Mouse (Mus musculus): ENCODE data around the gene Slc22a15. TPM values are rescaled to one million over a fixed set of nuclear protein-coding genes. Genes with fewer than 3 reads are reported as not detected.
A peak's percentile ranks its signal among the peaks of the same experiment; 100 is the strongest.

The Slc22a15 gene
- total and polyA plus RNA-seq, 2 experiments from 2014 or later = 5.3 to 9.8 TPM

DNA sequence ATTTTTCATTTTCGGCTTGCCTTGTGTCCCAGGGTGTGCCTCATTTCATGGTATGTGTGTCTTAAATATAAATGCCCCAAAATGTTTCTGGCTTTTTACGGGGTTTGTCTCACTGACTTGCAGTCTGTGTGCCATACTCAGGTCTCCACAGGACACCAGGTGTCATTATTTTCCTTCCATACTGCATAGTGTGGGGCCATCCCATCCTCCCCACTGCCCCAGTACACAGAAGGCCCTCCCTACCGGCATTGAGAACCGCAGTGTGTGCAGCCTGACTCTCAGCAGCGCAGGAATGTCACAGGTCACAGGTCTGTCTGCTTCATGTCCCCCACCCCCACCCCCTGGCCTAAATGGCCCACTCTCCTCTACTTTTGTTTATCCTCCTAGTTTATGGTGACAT is 21.2 kb downstream of the Slc22a15 start:
- no peaks in the 10 kb centered on the region for H3K27me3 ChIP-seq (ENCODE audit: insufficient read depth, low read length)
- TF ChIP-seq CTCF (IDR thresholded peaks at IDR 0.05; ENCODE audit: low read depth) = no peak
- no peak overlapping the region for H3K4me3 ChIP-seq (ENCODE audit: low read depth, low read length)
- H3K4me1 ChIP-seq (ENCODE audit: insufficient read depth) = no peaks in the 10 kb centered on the region
- no peaks in the 10 kb centered on the region for H3K9me3 ChIP-seq (ENCODE audit: low read length)
- 86% methylated on average over 5 of the region's 5 CpGs for WGBS
- no peak overlapping the region for H3K9ac ChIP-seq
- H3K36me3 ChIP-seq (ENCODE audit: insufficient read depth) = no peaks in the 10 kb centered on the region
- H3K27ac ChIP-seq (ENCODE audit: low read depth, low read length) = no peak overlapping the region
- ATAC-seq = no peak
- no peak for DNase-seq
- no peak overlapping the region for H3K4me2 ChIP-seq (ENCODE audit: low read depth)

DNA sequence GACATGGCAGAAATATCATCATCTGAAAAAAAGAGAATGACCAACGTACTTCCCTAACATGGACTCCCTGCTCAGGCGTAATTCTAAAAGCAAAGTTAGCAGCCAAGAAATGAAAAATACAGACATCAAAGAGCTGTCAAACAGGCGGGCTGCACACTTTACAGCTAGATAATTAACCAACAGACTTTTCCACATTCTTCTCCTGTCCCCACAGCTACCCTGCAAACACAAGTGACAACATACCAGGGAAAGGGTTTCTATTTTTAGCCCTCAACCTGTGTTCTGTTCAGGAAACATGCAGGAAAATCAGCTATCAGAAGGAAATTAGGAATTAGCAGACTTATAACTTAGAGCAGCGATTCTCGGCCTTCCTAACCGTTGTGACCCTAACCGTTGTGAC is 21.9 kb downstream of the Slc22a15 start:
- Histone ChIP-seq H3K36me3 (ENCODE audit: insufficient read depth) (no peaks in the 10 kb centered on the region; the same call in 1 of the 2 replicates), H3K9me3 (ENCODE audit: low read length) (no peaks in the 10 kb centered on the region), H3K27ac (ENCODE audit: low read depth, low read length) (no peak overlapping the region), H3K9ac (no peak overlapping the region), H3K4me2 (ENCODE audit: low read depth) (no peak overlapping the region), H3K4me1 (ENCODE audit: insufficient read depth) (no peaks in the 10 kb centered on the region), H3K27me3 (ENCODE audit: insufficient read depth, low read length) (no peaks in the 10 kb centered on the region), H3K4me3 (ENCODE audit: low read depth, low read length) (no peak overlapping the region)
- ATAC-seq (peak; percentile 56; the same call in 1 of the 2 replicates), DNase-seq (peak; percentile 26)
- 54% methylated on average over 7 of the region's 7 CpGs for WGBS
- TF ChIP-seq CTCF (IDR thresholded peaks at IDR 0.05; ENCODE audit: low read depth) = no peak

DNA sequence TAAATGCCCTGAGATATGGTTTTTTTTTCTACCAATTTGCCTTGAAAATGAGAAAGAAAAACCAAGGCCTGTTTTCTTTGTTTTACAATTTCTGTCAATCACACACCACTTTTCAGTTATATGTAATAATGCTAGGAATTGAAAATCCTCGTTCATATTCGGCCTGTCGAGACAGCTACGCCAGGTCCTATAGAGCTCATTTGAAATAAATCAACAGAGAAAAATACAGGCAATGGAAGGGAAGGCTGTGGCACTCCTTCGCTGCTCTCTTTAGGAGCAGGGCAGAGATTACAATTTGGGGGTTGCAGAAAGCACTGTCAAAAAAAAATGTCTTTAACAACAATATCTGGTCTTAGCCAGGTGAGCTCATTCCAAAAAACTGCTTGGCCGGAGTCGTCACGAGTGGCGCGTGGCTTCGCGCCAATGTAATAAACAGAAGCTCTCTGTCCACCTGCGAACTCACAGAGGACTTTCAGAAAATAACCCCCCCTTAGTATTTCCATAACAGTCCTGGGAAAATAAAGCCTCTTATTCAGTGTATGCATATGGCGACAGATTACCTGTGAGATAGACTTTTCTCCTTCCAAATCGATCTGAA is 26.8 kb downstream of the Slc22a15 start:
- Histone ChIP-seq H3K4me2 (ENCODE audit: low read depth) (no peak overlapping the region), H3K27me3 (ENCODE audit: insufficient read depth, low read length) (no peaks in the 10 kb centered on the region), H3K9me3 (ENCODE audit: low read length) (no peaks in the 10 kb centered on the region), H3K27ac (ENCODE audit: low read depth, low read length) (no peak overlapping the region), H3K4me1 (ENCODE audit: insufficient read depth) (no peaks in the 10 kb centered on the region), H3K4me3 (ENCODE audit: low read depth, low read length) (no peak overlapping the region), H3K36me3 (ENCODE audit: insufficient read depth) (no peaks in the 10 kb centered on the region; the same call in 1 of the 2 replicates), H3K9ac (no peak overlapping the region)
- no peak for DNase-seq
- peak; percentile 27; the same call in 1 of the 2 replicates for ATAC-seq
- 74% methylated on average over 15 of the region's 15 CpGs for WGBS
- no peak for TF ChIP-seq CTCF (IDR thresholded peaks at IDR 0.05; ENCODE audit: low read depth)

DNA sequence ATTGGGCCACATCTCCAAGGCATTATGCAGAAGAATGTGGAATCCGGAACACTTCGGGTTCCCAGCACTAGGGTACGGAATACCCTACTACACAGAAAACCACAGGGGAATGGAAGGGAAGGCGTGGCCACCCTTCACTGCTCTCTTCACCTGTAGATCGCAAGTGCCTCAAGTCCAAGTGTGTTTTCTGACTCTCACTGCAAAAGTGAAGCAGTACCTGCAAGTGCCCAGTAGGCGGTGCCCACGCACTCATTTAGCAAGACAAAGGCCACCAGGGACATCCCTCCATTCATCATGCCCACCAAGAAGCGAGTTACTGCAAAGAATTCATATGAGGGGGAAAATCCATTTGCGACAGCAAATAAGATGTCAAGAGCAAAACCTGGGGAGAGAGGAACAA is 27.4 kb downstream of the Slc22a15 start:
- DNase-seq (peak; percentile 85), ATAC-seq (peak; percentile 67; the same call in 1 of the 2 replicates)
- H3K4me1 ChIP-seq (ENCODE audit: insufficient read depth) = no peaks in the 10 kb centered on the region

DNA sequence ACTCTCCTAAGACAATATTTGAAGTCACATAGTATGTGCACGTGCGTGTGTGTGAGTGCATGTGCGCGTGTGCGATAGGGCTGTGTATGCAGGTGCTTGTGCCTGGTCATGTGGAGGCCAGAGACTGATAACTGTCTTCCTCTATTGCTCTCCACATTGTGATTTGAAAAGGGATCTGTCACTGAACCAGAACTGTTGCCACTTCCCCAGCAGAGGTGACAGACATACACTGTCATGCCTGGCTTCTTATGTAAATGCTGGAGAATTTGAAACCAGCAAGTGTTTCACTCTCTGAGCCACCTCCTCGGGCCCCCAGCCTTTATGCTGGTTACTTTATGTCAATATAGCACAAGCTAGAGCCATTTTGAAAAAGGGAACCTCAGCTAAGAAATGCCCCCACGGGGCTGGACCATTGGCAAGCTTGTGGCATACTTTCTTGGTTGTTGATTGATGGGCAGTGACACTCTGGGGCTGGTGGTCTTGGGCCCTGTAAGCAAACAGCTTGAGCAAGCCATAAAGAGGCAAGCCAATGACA is 28.8 kb downstream of the Slc22a15 start:
- no peaks in the 10 kb centered on the region for H3K9me3 ChIP-seq (ENCODE audit: low read length)
- no peak overlapping the region for H3K4me2 ChIP-seq (ENCODE audit: low read depth)
- WGBS = 78% methylated on average over 7 of the region's 7 CpGs
- H3K27me3 ChIP-seq (ENCODE audit: insufficient read depth, low read length) = no peaks in the 10 kb centered on the region
- H3K27ac ChIP-seq (ENCODE audit: low read depth, low read length) = no peak overlapping the region
- H3K36me3 ChIP-seq (ENCODE audit: insufficient read depth) = no peaks in the 10 kb centered on the region; the same call in 1 of the 2 replicates
- no peak for TF ChIP-seq CTCF (IDR thresholded peaks at IDR 0.05; ENCODE audit: low read depth)
- no peaks in the 10 kb centered on the region for H3K4me1 ChIP-seq (ENCODE audit: insufficient read depth)
- no peak overlapping the region for H3K4me3 ChIP-seq (ENCODE audit: low read depth, low read length)
- H3K9ac ChIP-seq = no peak overlapping the region
- ATAC-seq = no peak
- DNase-seq = no peak

More for the DNA sequence above, 27.4 kb downstream of the Slc22a15 start:
- 27% methylated on average over 9 of the region's 9 CpGs for WGBS
- Histone ChIP-seq H3K27ac (ENCODE audit: low read depth, low read length) (no peak overlapping the region), H3K36me3 (ENCODE audit: insufficient read depth) (no peaks in the 10 kb centered on the region; the same call in 1 of the 2 replicates), H3K4me3 (ENCODE audit: low read depth, low read length) (no peak overlapping the region), H3K9ac (no peak overlapping the region), H3K27me3 (ENCODE audit: insufficient read depth, low read length) (no peaks in the 10 kb centered on the region), H3K9me3 (ENCODE audit: low read length) (no peaks in the 10 kb centered on the region), H3K4me2 (ENCODE audit: low read depth) (no peak overlapping the region)
- peak; percentile 93 for TF ChIP-seq CTCF (IDR thresholded peaks at IDR 0.05; ENCODE audit: low read depth)

DNA sequence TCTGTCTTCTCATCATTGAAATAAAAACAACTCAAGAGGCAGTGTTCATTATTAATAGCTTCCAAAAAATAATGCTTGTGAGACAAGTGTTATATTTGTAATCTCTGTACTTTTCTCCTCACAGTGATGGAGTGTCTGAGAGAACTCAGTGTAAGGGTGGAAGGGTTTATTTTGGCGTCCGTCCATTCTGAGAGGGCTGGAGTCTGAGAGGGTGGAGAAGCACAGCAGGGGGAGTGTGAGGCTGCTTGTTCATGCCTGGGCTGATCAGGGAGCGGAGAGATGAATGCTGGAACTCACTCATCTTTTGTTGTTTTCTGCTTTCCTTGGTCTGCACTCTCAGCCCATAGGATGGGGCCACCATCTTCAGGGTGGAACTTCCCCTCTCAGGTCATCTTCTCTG is 38.7 kb downstream of the Slc22a15 start:
- Histone ChIP-seq H3K27me3 (ENCODE audit: insufficient read depth, low read length) (no peaks in the 10 kb centered on the region), H3K36me3 (ENCODE audit: insufficient read depth) (no peaks in the 10 kb centered on the region), H3K4me1 (ENCODE audit: insufficient read depth) (0 out of 2 replicates have a peak, but pooled peaks cover 4% of the 10 kb centered on the region), H3K4me2 (ENCODE audit: low read depth) (no peak overlapping the region), H3K4me3 (ENCODE audit: low read depth, low read length) (no peak overlapping the region), H3K9me3 (ENCODE audit: low read length) (no peaks in the 10 kb centered on the region), H3K9ac (no peak overlapping the region), H3K27ac (ENCODE audit: low read depth, low read length) (no peak overlapping the region)
- TF ChIP-seq CTCF (IDR thresholded peaks at IDR 0.05; ENCODE audit: low read depth) = no peak
- 17% methylated on average over 3 of the region's 3 CpGs for WGBS
- ATAC-seq = peak; percentile 69
- peak; percentile 18 for DNase-seq

DNA sequence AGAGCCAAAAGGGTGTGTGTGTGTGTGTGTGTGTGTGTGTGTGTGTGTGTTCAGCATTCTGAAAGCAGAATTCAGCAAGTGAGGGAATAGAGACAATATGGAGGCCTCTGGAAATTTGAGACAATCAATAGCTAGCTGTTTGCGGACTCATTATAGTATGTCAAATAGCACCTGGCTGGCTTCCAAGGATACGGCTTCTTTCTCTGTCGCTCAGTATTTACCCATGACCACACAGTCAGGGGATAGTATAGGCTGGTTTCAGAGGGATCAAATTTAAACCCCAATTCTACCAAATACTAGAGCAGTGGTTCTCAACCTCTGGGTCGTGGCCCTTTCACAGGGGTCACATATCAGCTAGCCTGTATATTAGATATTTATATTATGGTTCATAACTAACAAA is 39.2 kb downstream of the Slc22a15 start:
- peaks cover under 1% of the 10 kb centered on the region; the same call in 1 of the 2 replicates for H3K36me3 ChIP-seq (ENCODE audit: insufficient read depth)
- no peak for DNase-seq
- no peaks in the 10 kb centered on the region for H3K27me3 ChIP-seq (ENCODE audit: insufficient read depth, low read length)
- ATAC-seq = no peak
- no peak for TF ChIP-seq CTCF (IDR thresholded peaks at IDR 0.05; ENCODE audit: low read depth)
- H3K4me1 ChIP-seq (ENCODE audit: insufficient read depth) = 0 out of 2 replicates have a peak, but pooled peaks cover 4% of the 10 kb centered on the region
- H3K4me3 ChIP-seq (ENCODE audit: low read depth, low read length) = no peak overlapping the region
- H3K9me3 ChIP-seq (ENCODE audit: low read length) = no peaks in the 10 kb centered on the region
- H3K27ac ChIP-seq (ENCODE audit: low read depth, low read length) = no peak overlapping the region
- 37% methylated on average over 4 of the region's 4 CpGs for WGBS
- no peak overlapping the region for H3K4me2 ChIP-seq (ENCODE audit: low read depth)
- H3K9ac ChIP-seq = no peak overlapping the region

All from forebrain, postnatal 0 days (tissue).